8 mouse cellular contexts compared by ENCODE assay signal in genomic region chr4:97745296-97746105, GRCm38 (mm10). TPM values are rescaled to one million over a fixed set of nuclear protein-coding genes. Genes with fewer than 3 reads are reported as not detected.
A peak's percentile ranks its signal among the peaks of the same experiment; 100 is the strongest.
DNase-seq lines count a peak whose midpoint lies in the region; ATAC-seq lines count a peak whose summit lies in the region.

No protein-coding gene starts in this region.

- H3K36me3 ChIP-seq in intestine, embryonic 14.5 days (ENCODE audit: control insufficient read depth, insufficient read depth, low read length), result no peaks in the 10 kb centered on the region

- H3K4me2 ChIP-seq in intestine, embryonic 14.5 days (ENCODE audit: low read length), result peak overlapping the region; percentile 59

- peak; percentile 48 for DNase-seq in adipocyte (ENCODE audit: low spot score)
- peak; percentile 92 for DNase-seq in embryo, embryonic 10.5 days (ENCODE audit: low spot score)
- DNase-seq in gastrocnemius, postnatal 25 days, result peak; percentile 58
- DNase-seq in intestine, embryonic 14.5 days (ENCODE audit: low spot score), result peak; percentile 87
- DNase-seq in left cerebral cortex, postnatal 14 days (ENCODE audit: low spot score in 2 of 2), result peak; percentile 59 to 81
- peak; percentile 46 to 62 for DNase-seq in right cerebral cortex, postnatal 36 days (ENCODE audit: low spot score in 2 of 2)
- no peak for DNase-seq in c-Kit-positive CD71-positive TER-119-positive erythroid progenitor cells, embryonic 14.5 days (ENCODE audit: low spot score)

- intact Hi-C loops in left cerebral cortex, postnatal 14 days (cut with DNase I), result loop anchor here (2.0 to 10.0 kb wide), 5 partner anchors 73 to 1041 kb away; no protein-coding TSS in a partner anchor

- ATAC-seq in intestine, embryonic 14.5 days (replicated peaks; ENCODE audit: low FRiP score, low TSS enrichment, low read depth), result peak; percentile 64; the same call in 1 of the 2 replicates
- ATAC-seq in megakaryocyte-erythroid progenitor cell, adult 5-6 weeks (replicated peaks; ENCODE audit: low FRiP score, low TSS enrichment, poor library complexity, severe bottlenecking), result peak; percentile 89

- no peaks in the 10 kb centered on the region for H3K4me1 ChIP-seq in intestine, embryonic 14.5 days (replicated peaks; ENCODE audit: control insufficient read depth, insufficient read depth, low read length)

- H3K4me3 ChIP-seq in intestine, embryonic 14.5 days (ENCODE audit: low read depth, low read length), result peak overlapping the region; percentile 26

- H3K9me3 ChIP-seq in intestine, embryonic 14.5 days (ENCODE audit: control insufficient read depth, low read length), result no peaks in the 10 kb centered on the region

- H3K9ac ChIP-seq in intestine, embryonic 14.5 days (ENCODE audit: low read length), result 0 out of 2 replicates have a peak overlapping the region, but pooled peaks have one; percentile 3

- H3K27me3 ChIP-seq in intestine, embryonic 14.5 days (replicated peaks; ENCODE audit: control insufficient read depth, insufficient read depth, low read length), result 0 out of 2 replicates have a peak, but pooled peaks cover 4% of the 10 kb centered on the region

- no peak overlapping the region for H3K27ac ChIP-seq in intestine, embryonic 14.5 days (ENCODE audit: low read depth)

- 8% methylated on average over 32 of the region's 32 CpGs for WGBS in intestine, embryonic 14.5 days

RNA-seq across cellular contexts. Expression of gene Nfia, which starts 27.0 kb away (rescaled TPM):
- 10 to 100 TPM; 54.7 to 55.0 TPM for total RNA-seq in gastrocnemius, postnatal 25 days (2021)
- polyA plus RNA-seq in intestine, embryonic 14.5 days (2014; fragmentation: Nextera tagmentation; extraction: Ambion mirVana), result 42.1 and 43.8 TPM in 2 replicates
- 10 to 100 TPM; 67.1 to 75.4 TPM for total RNA-seq in left cerebral cortex, postnatal 14 days (2021)
- 136 and 212 TPM in 2 replicates for total RNA-seq in megakaryocyte-erythroid progenitor cell, adult 5-6 weeks (2014; fragmentation: Nextera tagmentation)
- 16.7 and 33.0 TPM in 2 replicates for total RNA-seq in megakaryocyte-erythroid progenitor cell, adult 5-6 weeks (2017)

RNA-seq across cellular contexts. Expression of gene E130114P18Rik, which starts 32.4 kb away (rescaled TPM):
- under 1 TPM in 1 of 2 experiments, not detected in 1; 0.41 TPM for total RNA-seq in gastrocnemius, postnatal 25 days (2021)
- 5.2 and 8.0 TPM in 2 replicates for polyA plus RNA-seq in intestine, embryonic 14.5 days (2014; fragmentation: Nextera tagmentation; extraction: Ambion mirVana)
- total RNA-seq in left cerebral cortex, postnatal 14 days (2021), result 1 to 10 TPM; 6.6 to 6.9 TPM
- total RNA-seq in megakaryocyte-erythroid progenitor cell, adult 5-6 weeks (2014; fragmentation: Nextera tagmentation), result not detected in 2 replicates
- total RNA-seq in megakaryocyte-erythroid progenitor cell, adult 5-6 weeks (2017), result not detected in 2 replicates

Comparison
In these comparisons a context has a peak if more than half of its experiments do, and no peak if none do; other contexts are left out.
1. RNA of gene E130114P18Rik, which starts 32.4 kb away (total RNA-seq): 6.6 to 6.9 TPM in left cerebral cortex, postnatal 14 days; 0.41 TPM in gastrocnemius, postnatal 25 days and not detected in megakaryocyte-erythroid progenitor cell, adult 5-6 weeks; every median in the first group is over 4 times any median in the second.